Mouse (Mus musculus) intestine, embryonic 16.5 days (tissue): Measurements from ENCODE around the gene Tmem214. TPM values are rescaled to one million over a fixed set of nuclear protein-coding genes. Genes with fewer than 3 reads are reported as not detected.
"Not testable (repeated sequence)": the region's sequence is repeated elsewhere in the genome, so short reads cannot be mapped to it uniquely, and the experiment has no call there.

Experiments
- ATAC-seq: fragments of 200-750 bp; cut with Nextera tagmentation; 2 replicates; pipeline ENCODE4 v1.8.0; 2017; ENCODE audit warnings: moderate TSS enrichment, moderate library complexity
- H3K27ac ChIP-seq: fragments of 300-500 bp; sonication (generic); 2 replicates; pipeline ENCODE4 v1.5.1; 2014; ENCODE audit warnings: mild to moderate bottlenecking, low read length
- H3K27me3 ChIP-seq: fragments of 300-500 bp; sonication (generic); replicated peaks from 2 replicates; pipeline ENCODE4 v1.6.1; 2014; ENCODE audit warnings: low read length, control low read depth, mixed read lengths; ENCODE audit not compliant: control insufficient read depth, insufficient read depth
- H3K36me3 ChIP-seq: fragments of 300-500 bp; sonication (generic); 2 replicates; pipeline ENCODE4 v1.6.1; 2014; ENCODE audit warnings: low read length, control low read depth; ENCODE audit not compliant: control insufficient read depth, insufficient read depth
- H3K4me1 ChIP-seq: fragments of 300-500 bp; sonication (generic); 2 replicates; pipeline ENCODE4 v1.6.1; 2014; ENCODE audit warnings: low read length, control low read depth, mixed read lengths; ENCODE audit not compliant: control insufficient read depth, insufficient read depth
- H3K4me2 ChIP-seq: fragments of 300-500 bp; sonication (generic); 2 replicates; pipeline ENCODE4 v1.6.1; 2014; ENCODE audit warnings: low read depth, low read length, control low read depth
- H3K4me3 ChIP-seq: fragments of 300-500 bp; sonication (generic); 2 replicates; pipeline ENCODE4 v1.5.1; 2014; ENCODE audit warnings: mild to moderate bottlenecking, low read length
- H3K9ac ChIP-seq: fragments of 300-500 bp; sonication (generic); 2 replicates; pipeline ENCODE4 v1.6.1; 2014; ENCODE audit warnings: low read depth, low read length
- H3K9me3 ChIP-seq: fragments of 300-500 bp; sonication (generic); 2 replicates; pipeline ENCODE4 v1.6.1; 2016; ENCODE audit warnings: low read length, control low read depth; ENCODE audit not compliant: control insufficient read depth
- WGBS: fragments of 180-500 bp; shearing (Covaris S2); extraction: QIAGEN DNeasy Blood & Tissue Kit; methylation state at CpG from one replicate; pipeline ENCODE4 v1.1.7; 2014; 5-methylcytosine and 5-hydroxymethylcytosine counted together
- polyA plus RNA-seq: library from polyadenylated mRNA; unstranded; fragments of >200 nt; fragmentation: Nextera tagmentation; extraction: Ambion mirVana; gene quantifications from 2 replicates; pipeline ENCODE4 v1.2.1, GENCODE M21; 2015

Gene Tmem214
- polyA plus RNA-seq, 1 experiment from 2014 or later: 76.5 TPM

DNA sequence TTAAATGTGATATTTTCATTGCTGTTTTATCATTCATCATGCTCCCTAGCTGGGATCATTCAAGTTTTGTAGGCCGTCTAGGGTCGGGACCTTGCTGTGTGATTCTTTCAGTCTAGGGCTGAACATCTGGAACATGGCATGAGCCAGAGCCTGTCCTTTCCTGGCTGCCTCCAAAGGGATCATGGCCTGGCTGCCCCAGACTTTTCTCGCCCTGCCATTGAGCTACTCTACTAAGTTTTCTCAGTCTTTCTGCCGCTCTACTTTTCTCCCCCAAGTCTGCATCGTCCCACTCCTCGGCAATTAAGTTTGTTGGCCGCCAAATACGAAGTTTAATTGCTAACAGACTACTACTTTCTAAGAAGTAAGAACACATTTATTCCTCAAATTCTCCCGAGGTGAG, 1.2 kb downstream of the Tmem214 start:
- Histone ChIP-seq H3K27me3 (no peaks in the 10 kb centered on the region), H3K9ac (peak overlapping the region; percentile 92), H3K9me3 (no peaks in the 10 kb centered on the region), H3K36me3 (peaks cover 17% of the 10 kb centered on the region), H3K4me3 (peak overlapping the region; percentile 95), H3K4me1 (peaks cover 11% of the 10 kb centered on the region), H3K4me2 (peak overlapping the region; percentile 55), H3K27ac (0 out of 2 replicates have a peak overlapping the region, but pooled peaks have one; percentile 4)
- peak; percentile 37 for ATAC-seq
- WGBS: 20% methylated on average over 9 of the region's 9 CpGs

DNA sequence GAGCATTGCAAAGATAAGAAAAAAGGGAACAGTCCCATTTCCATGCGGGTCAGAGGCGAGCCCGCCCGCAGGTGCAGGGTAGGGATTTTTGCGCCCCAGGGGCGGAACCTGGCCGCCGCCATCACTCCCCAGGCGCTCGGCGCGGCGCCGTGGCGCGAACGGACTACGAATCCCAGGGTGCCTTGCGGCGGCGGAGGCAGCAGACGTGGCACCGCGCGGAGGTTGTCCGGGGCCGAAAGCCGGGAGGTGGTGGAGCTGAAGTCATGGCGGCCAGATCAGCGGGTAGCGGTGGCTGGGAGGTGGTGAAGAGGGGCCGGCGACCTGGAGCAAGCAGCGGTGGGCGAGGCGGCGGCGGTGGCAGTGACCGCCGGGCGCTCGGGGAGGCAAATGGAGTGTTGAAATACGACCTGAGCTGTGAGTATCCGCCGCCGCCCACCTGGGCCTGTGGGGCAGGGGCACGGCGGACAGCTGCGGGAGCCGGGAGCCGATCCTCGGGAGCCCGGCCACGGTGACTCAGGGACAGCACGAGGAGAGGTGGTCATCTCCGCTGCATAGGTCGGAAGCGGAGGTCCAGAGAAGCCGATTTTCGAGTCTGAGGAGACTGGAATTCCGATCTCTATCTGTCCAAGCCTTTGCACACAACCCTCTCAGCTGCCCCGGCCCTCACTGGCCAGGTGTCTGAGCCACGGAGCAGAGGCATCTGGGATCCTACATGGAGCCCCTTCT, 1.8 kb downstream of the Tmem214 start:
- Histone ChIP-seq H3K27me3 (no peaks in the 10 kb centered on the region), H3K4me1 (peaks cover 11% of the 10 kb centered on the region), H3K27ac (peak overlapping the region; percentile 63; the same call in 1 of the 2 replicates), H3K9me3 (no peaks in the 10 kb centered on the region), H3K4me2 (peak overlapping the region; percentile 68), H3K36me3 (peaks cover 23% of the 10 kb centered on the region), H3K4me3 (peak overlapping the region; percentile 95), H3K9ac (peak overlapping the region; percentile 92)
- ATAC-seq: peak; percentile 96
- whole genome bisulfite sequencing: under 1% methylated on average over 63 of the region's 63 CpGs

- peaks cover 26% of the 10 kb centered on the region for H3K36me3 ChIP-seq
- H3K27ac ChIP-seq: peak overlapping the region; percentile 63; the same call in 1 of the 2 replicates
- H3K4me2 ChIP-seq: peak overlapping the region; percentile 68
- no peaks in the 10 kb centered on the region for H3K9me3 ChIP-seq
- ATAC-seq: no peak
- H3K27me3 ChIP-seq: no peaks in the 10 kb centered on the region
- H3K9ac ChIP-seq: peak overlapping the region; percentile 92
- H3K4me3 ChIP-seq: peak overlapping the region; percentile 95
- WGBS: 30% methylated on average over 2 of the region's 2 CpGs
- peaks cover 11% of the 10 kb centered on the region for H3K4me1 ChIP-seq
Measured at GRCm38 (mm10) chr5:30870131-30870406, 2.3 kb downstream of the Tmem214 start.

GRCm38 (mm10) chr5:30872574-30872973, 4.8 kb downstream of the Tmem214 start:
- Histone ChIP-seq H3K9ac (no peak overlapping the region), H3K4me2 (no peak overlapping the region), H3K4me3 (no peak overlapping the region), H3K9me3 (no peaks in the 10 kb centered on the region), H3K4me1 (peaks cover 11% of the 10 kb centered on the region), H3K27me3 (no peaks in the 10 kb centered on the region), H3K27ac (no peak overlapping the region), H3K36me3 (peaks cover 44% of the 10 kb centered on the region)
- no peak for ATAC-seq
- 94% methylated on average over 9 of the region's 9 CpGs for WGBS

- Histone ChIP-seq H3K36me3 (peaks cover 44% of the 10 kb centered on the region), H3K4me3 (no peak overlapping the region), H3K4me1 (peaks cover 17% of the 10 kb centered on the region), H3K4me2 (no peak overlapping the region), H3K27me3 (no peaks in the 10 kb centered on the region), H3K9ac (no peak overlapping the region), H3K27ac (no peak overlapping the region), H3K9me3 (no peaks in the 10 kb centered on the region)
- ATAC-seq: no peak
- WGBS: 87% methylated on average over 7 of the region's 7 CpGs
Measured at GRCm38 (mm10) chr5:30874365-30874764, 6.6 kb downstream of the Tmem214 start.

- ATAC-seq: peak; percentile 32; the same call in 1 of the 2 replicates
- no peak overlapping the region for H3K27ac ChIP-seq
- peaks cover 30% of the 10 kb centered on the region for H3K36me3 ChIP-seq
- WGBS: 32% methylated on average over 6 of the region's 6 CpGs
- no peak overlapping the region for H3K4me3 ChIP-seq
- no peaks in the 10 kb centered on the region for H3K27me3 ChIP-seq
- H3K4me1 ChIP-seq: 0 out of 2 replicates have a peak, but pooled peaks cover 6% of the 10 kb centered on the region
- H3K4me2 ChIP-seq: no peak overlapping the region
- H3K9me3 ChIP-seq: no peaks in the 10 kb centered on the region
- H3K9ac ChIP-seq: no peak overlapping the region
Measured at GRCm38 (mm10) chr5:30878616-30879015, 10.8 kb downstream of the Tmem214 start.

GRCm38 (mm10) chr5:30879347-30879943, 11.6 kb downstream of the Tmem214 start:
- ATAC-seq: peak; percentile 43; the same call in 1 of the 2 replicates
- Histone ChIP-seq H3K4me1 (0 out of 2 replicates have a peak, but pooled peaks cover 6% of the 10 kb centered on the region), H3K9me3 (no peaks in the 10 kb centered on the region), H3K27ac (no peak overlapping the region), H3K27me3 (no peaks in the 10 kb centered on the region), H3K36me3 (peaks cover 22% of the 10 kb centered on the region), H3K4me3 (no peak overlapping the region), H3K9ac (no peak overlapping the region), H3K4me2 (no peak overlapping the region)
- 57% methylated on average over 5 of the region's 5 CpGs for WGBS

DNA sequence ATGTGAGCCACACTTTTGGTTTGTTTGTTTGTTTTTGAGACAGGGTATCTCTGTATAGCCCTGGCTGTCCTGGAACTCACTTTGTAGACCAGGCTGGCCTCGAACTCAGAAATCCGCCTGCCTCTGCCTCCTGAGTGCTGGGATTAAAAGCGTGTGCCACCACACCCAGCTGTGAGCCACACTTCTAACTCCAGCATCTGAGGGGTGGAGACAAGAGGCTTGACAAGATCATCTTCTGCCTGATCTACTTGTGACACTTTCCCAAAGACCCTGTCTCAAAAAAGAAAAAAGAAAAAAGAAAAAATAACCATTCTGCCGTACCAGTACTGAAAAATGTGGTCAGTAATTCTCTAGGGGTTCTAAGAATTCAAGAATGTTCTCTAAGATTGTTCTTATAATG, 14.0 kb downstream of the Tmem214 start:
- not testable (repeated sequence) for H3K9ac ChIP-seq, H3K27ac ChIP-seq, ATAC-seq, H3K4me3 ChIP-seq, H3K4me2 ChIP-seq, H3K9me3 ChIP-seq, H3K27me3 ChIP-seq, H3K36me3 ChIP-seq
- WGBS: 82% methylated on average over 4 of the region's 4 CpGs
- 0 out of 2 replicates have a peak, but pooled peaks cover 13% of the 10 kb centered on the region for H3K4me1 ChIP-seq

DNA sequence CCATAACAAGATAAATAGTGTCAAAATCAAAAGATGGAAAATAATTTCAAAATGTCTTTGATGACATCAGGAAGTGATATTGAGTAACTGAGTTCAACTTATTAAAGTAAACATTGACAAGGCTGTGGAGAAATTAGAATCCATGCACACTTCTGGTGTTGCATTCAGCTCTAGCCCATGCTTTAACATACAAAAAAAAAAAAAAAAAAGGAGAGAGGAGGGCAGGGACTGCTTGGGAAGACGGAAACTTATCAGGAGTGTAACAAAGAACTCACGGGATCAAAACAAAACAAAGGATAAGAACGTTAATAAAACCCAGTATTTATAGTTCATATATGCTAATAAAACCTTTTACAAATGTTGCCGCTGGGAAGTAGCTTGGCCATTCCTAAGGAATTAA, 18.4 kb downstream of the Tmem214 start:
- no peak overlapping the region for H3K4me3 ChIP-seq
- no peaks in the 10 kb centered on the region for H3K27me3 ChIP-seq
- peak overlapping the region; percentile 69; the same call in 1 of the 2 replicates for H3K4me2 ChIP-seq
- no peak for ATAC-seq
- H3K9ac ChIP-seq: no peak overlapping the region
- H3K27ac ChIP-seq: no peak overlapping the region
- no peaks in the 10 kb centered on the region for H3K36me3 ChIP-seq
- WGBS: 45% methylated on average over 4 of the region's 4 CpGs
- peaks cover 18% of the 10 kb centered on the region for H3K4me1 ChIP-seq
- H3K9me3 ChIP-seq: no peaks in the 10 kb centered on the region
